Mouse (Mus musculus): ENCODE results near the gene Ell. TPM values are rescaled to one million over a fixed set of nuclear protein-coding genes. Genes with fewer than 3 reads are reported as not detected.
A peak's percentile ranks its signal among the peaks of the same experiment; 100 is the strongest.

Gene Ell
- polyA plus RNA-seq, 1 experiment from 2014 or later, result 21.8 TPM

DNA sequence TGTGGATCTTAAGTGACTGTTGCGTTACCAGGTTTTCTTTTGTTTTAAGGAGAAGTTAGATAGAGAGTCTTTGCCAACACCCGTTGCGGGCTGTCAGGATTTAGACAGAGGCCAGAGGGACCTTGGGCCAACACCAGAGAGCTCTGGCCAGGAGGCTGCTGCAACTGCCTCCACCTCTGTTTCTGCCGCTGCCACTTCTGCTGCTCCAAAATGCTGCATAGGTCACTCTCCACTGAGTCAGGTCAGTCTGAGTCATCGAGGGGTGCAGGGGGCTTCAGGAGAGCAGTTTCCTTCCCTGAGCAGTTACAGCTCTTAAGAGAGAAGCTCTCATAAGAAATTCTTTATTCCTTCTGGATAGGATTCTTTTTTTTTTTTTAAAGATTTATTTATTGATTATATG is 87.8 kb downstream of the Ell start:
- WGBS, result 92% methylated on average over 5 of the region's 5 CpGs
- no peaks in the 10 kb centered on the region for H3K36me3 ChIP-seq (ENCODE audit: control insufficient read depth, insufficient read depth, low read length)
- H3K4me2 ChIP-seq (ENCODE audit: low read depth, low read length, severe bottlenecking), result no peak overlapping the region
- no peak overlapping the region for H3K9ac ChIP-seq (ENCODE audit: low read length)
- ATAC-seq (replicated peaks; ENCODE audit: low FRiP score) (no peak), DNase-seq (ENCODE audit: low spot score) (no peak)
- H3K27me3 ChIP-seq (ENCODE audit: control insufficient read depth, insufficient read depth, low read length), result peaks cover 12% of the 10 kb centered on the region
- H3K4me1 ChIP-seq (replicated peaks; ENCODE audit: control insufficient read depth, insufficient read depth, low read length), result peaks cover 10% of the 10 kb centered on the region
- H3K27ac ChIP-seq (ENCODE audit: low read depth, low read length), result no peak overlapping the region
- no peaks in the 10 kb centered on the region for H3K9me3 ChIP-seq (ENCODE audit: control insufficient read depth, low read length)
- H3K4me3 ChIP-seq (ENCODE audit: low read depth, low read length), result no peak overlapping the region

DNA sequence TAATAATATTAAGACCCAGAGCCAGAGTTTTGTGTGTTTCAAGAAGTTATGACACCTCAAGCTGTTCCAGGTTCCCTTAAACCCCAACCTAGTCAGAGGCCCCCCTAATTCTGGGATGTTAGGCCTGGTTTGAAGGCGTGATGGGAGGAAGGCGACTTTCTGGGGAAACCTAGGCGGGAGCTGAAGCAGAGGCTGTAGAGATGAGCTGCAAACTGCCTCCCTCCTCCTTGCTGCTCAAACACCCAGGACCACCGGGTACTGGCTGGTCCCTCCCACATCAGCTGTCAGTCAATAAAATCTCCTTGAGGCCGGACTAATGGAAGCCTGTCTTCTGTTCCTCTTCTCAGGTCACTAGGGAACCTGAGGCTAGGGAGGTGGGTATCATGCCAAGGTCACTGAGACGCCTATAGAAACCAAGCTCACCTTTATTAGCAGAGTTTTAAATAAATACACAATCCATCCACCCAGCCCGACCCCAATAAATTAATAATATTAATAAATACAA is 89.8 kb downstream of the Ell start:
- peak overlapping the region; percentile 58 for H3K4me2 ChIP-seq (ENCODE audit: low read depth, low read length, severe bottlenecking)
- no peaks in the 10 kb centered on the region for H3K9me3 ChIP-seq (ENCODE audit: control insufficient read depth, low read length)
- WGBS, result 60% methylated on average over 7 of the region's 7 CpGs
- DNase-seq (ENCODE audit: low spot score) (no peak), ATAC-seq (replicated peaks; ENCODE audit: low FRiP score) (no peak)
- H3K36me3 ChIP-seq (ENCODE audit: control insufficient read depth, insufficient read depth, low read length), result no peaks in the 10 kb centered on the region
- peak overlapping the region; percentile 51; the same call in 1 of the 2 replicates for H3K9ac ChIP-seq (ENCODE audit: low read length)
- H3K27ac ChIP-seq (ENCODE audit: low read depth, low read length), result no peak overlapping the region
- peaks cover 12% of the 10 kb centered on the region for H3K27me3 ChIP-seq (ENCODE audit: control insufficient read depth, insufficient read depth, low read length)
- H3K4me3 ChIP-seq (ENCODE audit: low read depth, low read length), result peak overlapping the region; percentile 36; the same call in 1 of the 2 replicates
- H3K4me1 ChIP-seq (replicated peaks; ENCODE audit: control insufficient read depth, insufficient read depth, low read length), result peaks cover 10% of the 10 kb centered on the region

DNA sequence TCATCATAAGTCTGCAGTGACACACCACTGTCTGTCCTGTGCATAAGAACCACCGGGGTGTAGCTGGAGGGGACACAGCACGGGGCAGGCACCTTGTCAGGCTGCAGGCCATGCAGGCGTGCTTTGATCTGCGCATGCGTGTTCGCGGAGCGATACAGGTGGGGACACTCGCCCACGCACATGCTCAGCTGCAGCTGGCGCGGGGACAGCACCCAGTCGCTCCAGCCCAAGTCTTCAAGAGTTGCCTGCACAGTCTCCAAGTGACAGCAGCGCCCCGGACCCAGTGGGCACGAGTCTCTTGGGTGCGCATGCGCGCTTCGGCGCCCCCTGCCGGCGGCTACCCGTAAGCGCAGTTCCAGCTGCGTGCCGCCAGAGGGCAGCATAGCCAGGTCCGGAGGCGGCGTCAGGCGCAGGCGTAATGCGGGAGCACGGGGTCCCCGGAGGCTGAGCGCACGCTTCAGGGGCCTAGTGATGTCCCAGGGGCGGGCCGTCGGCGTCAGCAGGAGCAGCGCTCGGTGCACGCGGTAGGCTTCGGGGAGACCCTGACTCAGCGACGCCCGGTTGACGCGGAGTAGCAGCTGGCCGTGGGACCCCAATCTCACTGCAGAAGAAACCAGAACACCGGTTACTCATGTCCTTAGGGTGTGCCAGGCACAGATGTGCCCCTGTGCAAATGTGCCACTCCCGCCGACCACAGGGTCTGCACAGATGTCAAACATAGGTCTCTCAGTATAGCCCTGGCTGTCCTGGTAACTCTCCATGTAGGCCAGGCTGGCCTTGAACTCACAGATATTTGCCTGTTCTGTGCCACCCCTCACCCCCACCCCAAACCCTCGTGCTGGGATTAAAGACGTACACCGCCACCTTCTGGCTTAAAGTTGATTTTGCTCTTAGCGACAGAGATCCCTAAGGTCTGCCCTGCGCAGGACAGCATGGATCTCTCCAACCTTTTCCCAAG is 90.6 kb downstream of the Ell start:
- Histone ChIP-seq H3K36me3 (ENCODE audit: control insufficient read depth, insufficient read depth, low read length) (no peaks in the 10 kb centered on the region), H3K9ac (ENCODE audit: low read length) (peak overlapping the region; percentile 51), H3K27me3 (ENCODE audit: control insufficient read depth, insufficient read depth, low read length) (peaks cover 12% of the 10 kb centered on the region), H3K9me3 (ENCODE audit: control insufficient read depth, low read length) (no peaks in the 10 kb centered on the region), H3K27ac (ENCODE audit: low read depth, low read length) (no peak overlapping the region), H3K4me3 (ENCODE audit: low read depth, low read length) (peak overlapping the region; percentile 36), H3K4me2 (ENCODE audit: low read depth, low read length, severe bottlenecking) (peak overlapping the region; percentile 58), H3K4me1 (replicated peaks; ENCODE audit: control insufficient read depth, insufficient read depth, low read length) (peaks cover 10% of the 10 kb centered on the region)
- peak; percentile 95 for ATAC-seq (replicated peaks; ENCODE audit: low FRiP score)
- peak; percentile 97 for DNase-seq (ENCODE audit: low spot score)
- WGBS, result 2% methylated on average over 59 of the region's 60 CpGs

DNA sequence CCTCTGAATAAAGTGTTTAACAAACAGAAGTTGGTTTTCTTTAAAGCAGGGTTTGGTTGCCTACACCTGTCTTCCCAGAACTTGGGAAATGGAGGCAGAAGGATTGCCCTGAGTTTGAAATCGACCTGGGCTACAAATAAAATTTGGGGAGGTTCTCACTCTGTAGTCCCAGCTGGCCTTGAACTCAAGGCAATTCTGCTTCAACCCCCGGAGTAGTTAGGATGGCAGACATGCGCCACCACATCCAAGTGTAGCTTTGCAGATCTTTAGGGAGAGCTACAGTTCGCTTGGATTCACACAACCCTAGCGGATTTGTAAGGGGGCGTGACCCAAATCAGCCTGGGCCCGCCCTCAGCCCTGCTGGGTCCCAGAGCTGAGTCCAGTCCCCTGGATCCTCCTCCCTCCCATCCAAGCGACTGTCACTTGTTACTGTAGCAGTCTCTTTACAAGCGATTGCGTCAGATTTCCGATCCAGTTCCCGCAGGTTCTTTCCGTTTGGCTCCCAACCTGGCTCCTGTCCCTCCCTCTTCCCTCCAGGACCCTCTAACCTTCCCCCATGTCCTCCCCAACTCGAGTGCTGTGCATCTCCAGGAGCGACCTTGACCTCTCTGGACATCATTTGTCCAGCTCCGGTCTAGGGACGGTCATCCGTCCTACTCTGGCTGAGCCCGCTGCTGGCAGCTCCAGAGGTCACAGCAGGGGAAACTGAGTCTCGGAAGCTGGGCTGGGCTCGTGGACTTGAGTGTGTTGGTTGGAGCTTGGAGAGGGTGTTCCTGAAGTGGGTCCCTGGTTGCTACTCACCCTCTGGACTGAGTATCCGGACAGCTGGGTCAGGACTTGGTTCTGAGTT is 91.5 kb downstream of the Ell start:
- DNase-seq (ENCODE audit: low spot score), result no peak
- peak; percentile 25; the same call in 1 of the 2 replicates for ATAC-seq (replicated peaks; ENCODE audit: low FRiP score)
- 14% methylated on average over 22 of the region's 22 CpGs for WGBS
- Histone ChIP-seq H3K4me2 (ENCODE audit: low read depth, low read length, severe bottlenecking) (no peak overlapping the region), H3K27me3 (ENCODE audit: control insufficient read depth, insufficient read depth, low read length) (peaks cover 12% of the 10 kb centered on the region), H3K4me1 (replicated peaks; ENCODE audit: control insufficient read depth, insufficient read depth, low read length) (peaks cover 10% of the 10 kb centered on the region), H3K36me3 (ENCODE audit: control insufficient read depth, insufficient read depth, low read length) (no peaks in the 10 kb centered on the region), H3K27ac (ENCODE audit: low read depth, low read length) (no peak overlapping the region), H3K4me3 (ENCODE audit: low read depth, low read length) (no peak overlapping the region; the same call in 1 of the 2 replicates), H3K9ac (ENCODE audit: low read length) (no peak overlapping the region), H3K9me3 (ENCODE audit: control insufficient read depth, low read length) (no peaks in the 10 kb centered on the region)

DNA sequence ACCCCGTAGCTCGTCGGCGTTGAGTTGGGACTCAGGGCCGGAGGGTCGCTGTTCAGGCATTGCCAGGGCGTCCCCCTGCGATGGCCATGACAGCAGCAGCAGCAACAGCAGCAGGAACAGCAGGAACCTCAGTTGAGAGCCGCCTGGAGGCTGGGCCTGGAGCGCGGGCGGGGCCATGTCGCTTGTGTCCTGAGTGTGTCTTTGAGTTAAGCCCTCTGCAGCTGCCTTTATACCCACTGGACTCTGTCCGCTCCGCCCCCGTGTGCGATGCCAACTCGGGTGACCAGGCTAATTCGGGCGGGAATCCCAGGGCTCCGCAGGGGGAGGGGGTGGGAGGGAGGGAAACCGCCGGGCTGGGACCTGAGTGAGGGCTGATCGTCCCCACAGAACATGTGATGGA is 92.2 kb downstream of the Ell start:
- Histone ChIP-seq H3K4me2 (ENCODE audit: low read depth, low read length, severe bottlenecking) (no peak overlapping the region), H3K4me3 (ENCODE audit: low read depth, low read length) (no peak overlapping the region), H3K9ac (ENCODE audit: low read length) (no peak overlapping the region), H3K36me3 (ENCODE audit: control insufficient read depth, insufficient read depth, low read length) (no peaks in the 10 kb centered on the region), H3K9me3 (ENCODE audit: control insufficient read depth, low read length) (no peaks in the 10 kb centered on the region), H3K27me3 (ENCODE audit: control insufficient read depth, insufficient read depth, low read length) (peaks cover 12% of the 10 kb centered on the region), H3K27ac (ENCODE audit: low read depth, low read length) (no peak overlapping the region), H3K4me1 (replicated peaks; ENCODE audit: control insufficient read depth, insufficient read depth, low read length) (peaks cover 10% of the 10 kb centered on the region)
- DNase-seq (ENCODE audit: low spot score) (no peak), ATAC-seq (replicated peaks; ENCODE audit: low FRiP score) (no peak)
- WGBS, result 18% methylated on average over 21 of the region's 24 CpGs

DNA sequence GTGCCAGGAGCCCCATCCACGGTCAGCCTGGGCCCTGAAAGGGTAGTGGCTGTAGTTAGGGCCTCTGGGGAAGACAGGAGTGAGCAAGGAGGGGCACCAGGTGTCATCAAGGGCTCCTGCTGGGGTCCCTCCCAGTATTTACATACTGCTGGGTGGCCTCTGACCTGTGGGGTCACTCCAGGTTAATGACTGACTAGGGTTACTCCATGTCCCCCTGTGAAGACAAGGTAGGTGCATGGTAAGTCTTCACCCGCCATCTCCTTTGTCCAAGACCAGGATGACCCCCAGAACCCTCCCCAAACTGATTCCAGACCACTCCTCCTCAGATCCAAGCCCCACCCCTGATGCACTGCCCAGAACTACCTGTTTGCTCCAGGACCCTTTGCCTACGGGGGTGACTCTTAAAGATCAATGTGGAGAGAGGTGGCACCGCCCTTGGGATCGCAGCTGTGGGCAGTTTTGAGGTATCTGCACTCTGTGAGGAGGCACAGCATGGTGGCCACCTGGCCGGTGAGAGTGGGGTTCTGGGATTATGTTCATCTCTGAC is 93.2 kb downstream of the Ell start, which contains the start of gene Gdf15:
Gene Gdf15, minus strand, starts transcription at position 111 of the 547 bp plus-strand sequence.
- Histone ChIP-seq H3K27ac (ENCODE audit: low read depth, low read length) (no peak within 1 kb of the TSS), H3K4me3 (ENCODE audit: low read depth, low read length) (no peak within 1 kb of the TSS), H3K9ac (ENCODE audit: low read length) (no peak within 1 kb of the TSS), H3K4me1 (replicated peaks; ENCODE audit: control insufficient read depth, insufficient read depth, low read length) (peaks cover 10% of the 10 kb centered on the region), H3K36me3 (ENCODE audit: control insufficient read depth, insufficient read depth, low read length) (no peaks in the 10 kb centered on the region), H3K4me2 (ENCODE audit: low read depth, low read length, severe bottlenecking) (no peak within 1 kb of the TSS), H3K9me3 (ENCODE audit: control insufficient read depth, low read length) (no peaks in the 10 kb centered on the region), H3K27me3 (ENCODE audit: control insufficient read depth, insufficient read depth, low read length) (peaks cover 12% of the 10 kb centered on the region)
- ATAC-seq (replicated peaks; ENCODE audit: low FRiP score) (no peak), DNase-seq (ENCODE audit: low spot score) (no peak)
- 74% methylated on average over 6 of the region's 6 CpGs for WGBS

DNA sequence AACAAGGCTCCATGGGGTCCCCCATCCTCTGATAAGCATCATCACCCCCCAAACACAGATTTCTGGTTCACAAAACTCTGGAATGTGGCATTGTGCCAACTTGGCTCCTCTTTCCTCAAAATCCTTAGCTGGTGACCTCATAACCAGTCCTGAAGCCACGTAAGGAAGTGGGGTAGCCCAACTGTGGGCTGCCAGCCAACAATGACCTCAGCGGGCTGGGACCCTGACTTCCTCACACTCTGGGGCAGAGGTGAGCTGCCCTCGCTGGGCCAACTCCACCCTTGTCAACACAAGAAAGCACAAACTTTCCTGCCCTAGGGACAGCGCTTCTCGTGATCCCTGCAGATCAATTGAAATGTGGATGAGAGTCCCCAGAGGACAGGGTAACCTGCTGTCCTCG is 94.8 kb downstream of the Ell start:
- Histone ChIP-seq H3K4me3 (ENCODE audit: low read depth, low read length) (no peak overlapping the region), H3K4me1 (replicated peaks; ENCODE audit: control insufficient read depth, insufficient read depth, low read length) (peaks cover 10% of the 10 kb centered on the region), H3K9me3 (ENCODE audit: control insufficient read depth, low read length) (no peaks in the 10 kb centered on the region), H3K4me2 (ENCODE audit: low read depth, low read length, severe bottlenecking) (no peak overlapping the region), H3K36me3 (ENCODE audit: control insufficient read depth, insufficient read depth, low read length) (no peaks in the 10 kb centered on the region), H3K27me3 (ENCODE audit: control insufficient read depth, insufficient read depth, low read length) (peaks cover 12% of the 10 kb centered on the region), H3K9ac (ENCODE audit: low read length) (no peak overlapping the region), H3K27ac (ENCODE audit: low read depth, low read length) (no peak overlapping the region)
- DNase-seq (ENCODE audit: low spot score) (no peak), ATAC-seq (replicated peaks; ENCODE audit: low FRiP score) (no peak)
- 74% methylated on average over 6 of the region's 6 CpGs for WGBS

DNA sequence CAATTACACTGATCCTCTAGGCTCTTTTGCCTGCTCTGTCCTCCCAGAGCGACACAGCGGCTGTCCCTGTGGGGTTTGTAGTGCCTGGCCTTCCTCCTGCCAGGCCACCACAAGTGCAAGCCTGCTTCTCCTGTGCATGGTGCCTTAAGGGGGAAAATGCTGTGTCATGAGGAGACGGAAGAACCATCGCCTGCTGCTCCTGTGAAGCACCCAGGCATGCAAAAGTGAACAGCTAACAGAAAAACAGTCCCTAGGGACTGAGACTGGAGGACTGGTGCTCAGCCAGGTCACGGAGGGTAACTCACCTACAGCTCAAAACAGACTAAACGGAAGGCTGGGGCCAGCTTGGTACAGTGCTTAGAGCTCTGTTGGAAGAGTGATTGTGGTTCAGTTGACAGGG is 96.3 kb downstream of the Ell start:
- H3K36me3 ChIP-seq (ENCODE audit: control insufficient read depth, insufficient read depth, low read length), result no peaks in the 10 kb centered on the region
- H3K9ac ChIP-seq (ENCODE audit: low read length), result no peak overlapping the region
- peaks cover 7% of the 10 kb centered on the region for H3K4me1 ChIP-seq (replicated peaks; ENCODE audit: control insufficient read depth, insufficient read depth, low read length)
- no peak overlapping the region for H3K27ac ChIP-seq (ENCODE audit: low read depth, low read length)
- H3K27me3 ChIP-seq (ENCODE audit: control insufficient read depth, insufficient read depth, low read length), result peaks cover 12% of the 10 kb centered on the region
- no peaks in the 10 kb centered on the region for H3K9me3 ChIP-seq (ENCODE audit: control insufficient read depth, low read length)
- DNase-seq (ENCODE audit: low spot score) (no peak), ATAC-seq (replicated peaks; ENCODE audit: low FRiP score) (no peak)
- 83% methylated on average over 6 of the region's 6 CpGs for WGBS
- no peak overlapping the region for H3K4me3 ChIP-seq (ENCODE audit: low read depth, low read length)
- H3K4me2 ChIP-seq (ENCODE audit: low read depth, low read length, severe bottlenecking), result no peak overlapping the region

Data from forebrain, embryonic 11.5 days (tissue).